Mouse (Mus musculus): ENCODE results near the gene Lrrc42.

GRCm38 (mm10) chr4:107299779-107300340 lies 46.5 kb upstream of the Lrrc42 start:
- TF ChIP-seq POLR2A (IDR thresholded peaks at IDR 0.05; ENCODE audit: borderline replicate concordance, control insufficient read depth, low read depth, low read length) (no peak), CTCF (IDR thresholded peaks at IDR 0.05; ENCODE audit: control insufficient read depth, insufficient read depth, low read length) (no peak)
